Mouse (Mus musculus): ENCODE measurements around the gene Gpr6. TPM values are rescaled to one million over a fixed set of nuclear protein-coding genes. Genes with fewer than 3 reads are reported as not detected.

Gpr6 gene
- not detected for total RNA-seq (2023)

GRCm38 (mm10) chr10:41072116-41072515 lies at the start of gene Gpr6:
Gene Gpr6 (minus strand): TSS chr10:41072285.

Other genes starting within 250 kb of the Gpr6 start
- 52.3 TPM for gene Cdc40, start 189.0 kb downstream of the Gpr6 start, total RNA-seq (2023)
- not detected for gene Wasf1, start 188.8 kb downstream of the Gpr6 start, total RNA-seq (2023)
- 17.1 TPM for gene Fig4, start 231.0 kb upstream of the Gpr6 start, total RNA-seq (2023)
- gene Ak9, start 231.7 kb upstream of the Gpr6 start, total RNA-seq (2023): not detected